Mouse (Mus musculus): ENCODE results near the gene Omd. TPM values are rescaled to one million over a fixed set of nuclear protein-coding genes. Genes with fewer than 3 reads are reported as not detected.

Omd gene
- polyA plus RNA-seq, 1 experiment from 2014 or later: 1.3 TPM

DNA sequence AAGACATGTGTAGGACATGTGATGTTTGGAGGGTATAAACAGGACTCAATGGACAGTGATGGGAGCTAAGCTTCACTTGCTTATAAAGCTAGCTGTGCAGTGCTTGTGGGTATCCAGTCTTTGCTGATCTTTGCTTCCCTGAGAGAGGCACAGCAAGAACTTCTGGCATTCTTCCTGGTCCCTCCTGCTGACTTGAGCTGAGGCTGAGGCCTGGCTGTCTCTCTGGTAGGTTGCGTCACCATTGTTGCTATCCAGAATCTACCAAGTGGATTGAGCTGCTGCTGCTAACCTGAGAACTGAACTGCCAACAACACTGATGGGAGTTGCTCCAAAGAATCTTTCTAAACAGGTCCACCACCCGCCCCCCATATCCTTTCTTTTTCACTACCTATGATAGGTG is 46.8 kb downstream of the Omd start:
- no peak for ATAC-seq (replicated peaks; ENCODE audit: extremely low read depth, insufficient read depth, low FRiP score)

DNA sequence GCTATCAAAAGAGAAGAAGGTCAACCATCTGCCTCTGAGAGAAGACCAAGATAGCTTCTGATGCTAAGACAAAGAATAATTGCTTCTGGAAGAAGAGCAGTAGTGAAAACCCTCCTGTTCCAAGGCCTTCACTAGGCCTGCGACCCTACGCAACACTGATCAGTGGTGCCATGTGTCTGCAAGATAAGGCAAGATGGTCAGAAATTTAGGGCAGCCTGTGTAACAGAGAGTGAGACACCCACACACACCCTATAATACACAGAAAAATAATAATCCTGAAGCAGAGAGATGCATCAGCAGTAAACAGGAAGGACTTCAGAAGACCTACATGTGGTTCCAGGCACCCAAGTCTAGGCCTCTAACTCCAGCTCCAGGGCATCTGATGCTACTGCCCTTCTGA is 57.7 kb downstream of the Omd start:
- no peak for ATAC-seq (replicated peaks; ENCODE audit: extremely low read depth, insufficient read depth, low FRiP score)
- no peaks in the 10 kb centered on the region for H3K9me3 ChIP-seq (replicated peaks; ENCODE audit: control insufficient read depth, low read length)
- no peak overlapping the region for H3K4me2 ChIP-seq (ENCODE audit: low read depth, low read length)
- H3K4me1 ChIP-seq (ENCODE audit: control insufficient read depth, insufficient read depth, low read length): peaks cover 3% of the 10 kb centered on the region; the same call in 1 of the 2 replicates
- H3K4me3 ChIP-seq (ENCODE audit: low read length): no peak overlapping the region
- WGBS: 86% methylated on average over 2 of the region's 2 CpGs
- no peaks in the 10 kb centered on the region for H3K27me3 ChIP-seq (ENCODE audit: control insufficient read depth, insufficient read depth, low read length)
- H3K36me3 ChIP-seq (ENCODE audit: control insufficient read depth, insufficient read depth): 0 out of 2 replicates have a peak, but pooled peaks cover 3% of the 10 kb centered on the region
- no peak overlapping the region for H3K27ac ChIP-seq (ENCODE audit: low read length)
- H3K9ac ChIP-seq (ENCODE audit: low read length): no peak overlapping the region

More for the DNA sequence above, 46.8 kb downstream of the Omd start:
- Histone ChIP-seq H3K9me3 (replicated peaks; ENCODE audit: control insufficient read depth, low read length) (no peaks in the 10 kb centered on the region), H3K4me1 (ENCODE audit: control insufficient read depth, insufficient read depth, low read length) (no peaks in the 10 kb centered on the region), H3K36me3 (ENCODE audit: control insufficient read depth, insufficient read depth) (no peaks in the 10 kb centered on the region), H3K27me3 (ENCODE audit: control insufficient read depth, insufficient read depth, low read length) (no peaks in the 10 kb centered on the region), H3K4me3 (ENCODE audit: low read length) (no peak overlapping the region), H3K4me2 (ENCODE audit: low read depth, low read length) (no peak overlapping the region), H3K27ac (ENCODE audit: low read length) (no peak overlapping the region), H3K9ac (ENCODE audit: low read length) (no peak overlapping the region)
- 83% methylated on average over 2 of the region's 2 CpGs for WGBS

Other genes with a start within 250 kb of the Omd start
- gene Bicd2, start 240.9 kb upstream of the Omd start, polyA plus RNA-seq (2015; fragmentation: Nextera tagmentation; extraction: Ambion mirVana): 55.9 and 59.8 TPM in 2 replicates
- gene Ippk, start 161.2 kb upstream of the Omd start, polyA plus RNA-seq (2015; fragmentation: Nextera tagmentation; extraction: Ambion mirVana): 11.1 and 11.8 TPM in 2 replicates
- 0.74 and 1.1 TPM in 2 replicates for gene Tes3-ps, start 89.1 kb upstream of the Omd start, polyA plus RNA-seq (2015; fragmentation: Nextera tagmentation; extraction: Ambion mirVana)
- gene Ecm2, start 77.7 kb upstream of the Omd start, polyA plus RNA-seq (2015; fragmentation: Nextera tagmentation; extraction: Ambion mirVana): 5.0 and 5.8 TPM in 2 replicates
- 32.2 and 45.0 TPM in 2 replicates for gene Aspn, start 38.0 kb upstream of the Omd start, polyA plus RNA-seq (2015; fragmentation: Nextera tagmentation; extraction: Ambion mirVana)
- gene Ogn, start 25.6 kb downstream of the Omd start, polyA plus RNA-seq (2015; fragmentation: Nextera tagmentation; extraction: Ambion mirVana): 49.8 and 53.8 TPM in 2 replicates
- gene Cenpp, start 70.3 kb downstream of the Omd start, polyA plus RNA-seq (2015; fragmentation: Nextera tagmentation; extraction: Ambion mirVana): 25.5 and 28.1 TPM in 2 replicates
- 11.5 TPM in 2 replicates for gene Nol8, start 70.6 kb downstream of the Omd start, polyA plus RNA-seq (2015; fragmentation: Nextera tagmentation; extraction: Ambion mirVana)
- gene Iars, start 99.6 kb downstream of the Omd start, polyA plus RNA-seq (2015; fragmentation: Nextera tagmentation; extraction: Ambion mirVana): 49.1 and 52.6 TPM in 2 replicates
- gene Gm30302, start 216.5 kb downstream of the Omd start, polyA plus RNA-seq (2015; fragmentation: Nextera tagmentation; extraction: Ambion mirVana): not detected in 2 replicates